In the genomic region with DNA sequence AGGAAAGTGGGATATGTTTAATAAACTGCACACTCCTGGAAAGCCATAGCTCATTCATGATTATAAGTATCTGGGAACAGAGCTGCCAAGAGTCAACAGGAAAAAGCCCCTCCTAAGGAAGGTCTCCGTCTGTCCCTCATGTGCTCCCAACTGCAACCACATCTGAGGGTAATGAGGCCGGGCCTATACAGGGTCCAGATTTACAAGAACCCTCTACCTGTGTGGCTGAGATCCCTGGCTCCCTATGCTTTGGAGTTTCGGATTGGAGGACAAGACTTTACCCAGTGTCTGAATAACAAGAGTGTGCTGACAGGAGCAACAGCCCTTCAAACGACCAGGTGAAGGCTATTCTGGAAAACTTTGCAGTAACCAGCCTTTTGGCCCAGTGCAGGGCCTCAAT, we compare ENCODE assay signal across 1 mouse cellular context.
A peak's percentile ranks its signal among the peaks of the same experiment; 100 is the strongest.
TF ChIP-seq lines count a peak whose summit lies in the region.

No protein-coding gene starts in this region.

TF ChIP-seq in MEL, 35 proteins besides CTCF, POLR2A, EP300 and RAD21:
- no peak for TF ChIP-seq MYC (IDR thresholded peaks at IDR 0.05; ENCODE audit: low read depth, low read length)
- TF ChIP-seq POLR2AphosphoS2 (IDR thresholded peaks at IDR 0.05; ENCODE audit: low read length) = peak; percentile 19; the same call in 1 of the 2 replicates
TF ChIP-seq in MEL: peak in this region for 1.
